Mouse (Mus musculus): Measurements from ENCODE around the gene Gli2. TPM values are rescaled to one million over a fixed set of nuclear protein-coding genes. Genes with fewer than 3 reads are reported as not detected.

Gli2 gene
- polyA plus RNA-seq, 1 experiment from 2014 or later = 4.1 TPM

GRCm38 (mm10) chr1:119055801-119056200 lies 2.4 kb upstream of the Gli2 start:
- no peak for ATAC-seq (replicated peaks; ENCODE audit: insufficient number of reproducible peaks, low FRiP score, low TSS enrichment)
- 74% methylated on average over 4 of the region's 4 CpGs for WGBS (ENCODE audit: insufficient replicate concordance)
- Histone ChIP-seq H3K9me3 (replicated peaks; ENCODE audit: control insufficient read depth, low read length) (no peaks in the 10 kb centered on the region), H3K27ac (ENCODE audit: low read depth, low read length) (no peak overlapping the region), H3K4me2 (no peak overlapping the region), H3K27me3 (ENCODE audit: control insufficient read depth, insufficient read depth, low read length) (peaks cover 15% of the 10 kb centered on the region), H3K4me3 (ENCODE audit: low read depth, low read length) (no peak overlapping the region), H3K4me1 (ENCODE audit: control insufficient read depth, insufficient read depth, low read length) (peaks cover 12% of the 10 kb centered on the region; the same call in 1 of the 2 replicates), H3K36me3 (ENCODE audit: control insufficient read depth, insufficient read depth, low read length) (no peaks in the 10 kb centered on the region), H3K9ac (ENCODE audit: low read depth, low read length) (no peak overlapping the region)

DNA sequence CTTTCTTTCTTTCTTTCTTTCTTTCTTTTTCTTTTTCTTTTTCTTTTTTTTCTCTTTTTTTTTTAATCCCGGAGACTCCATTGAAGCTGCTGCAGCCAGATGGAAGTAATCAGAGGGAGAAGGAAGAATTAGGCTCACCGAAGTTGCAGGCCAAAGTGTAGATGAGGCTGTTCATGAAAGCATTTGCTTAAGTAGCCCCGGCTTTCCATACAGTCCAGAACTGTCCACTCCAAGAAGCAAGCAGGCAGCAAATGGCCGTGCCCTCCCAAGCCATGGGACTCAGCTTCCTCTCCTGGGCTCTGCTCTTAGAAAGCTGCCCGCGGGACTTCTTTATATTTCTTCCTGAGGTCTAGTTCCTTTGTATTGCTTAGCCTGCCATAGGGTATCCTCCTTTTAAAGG lies 1.0 kb upstream of the Gli2 start:
- 37% methylated on average over 6 of the region's 6 CpGs for WGBS (ENCODE audit: insufficient replicate concordance)
- H3K4me1 ChIP-seq (ENCODE audit: control insufficient read depth, insufficient read depth, low read length) = peaks cover 15% of the 10 kb centered on the region
- no peak overlapping the region for H3K27ac ChIP-seq (ENCODE audit: low read depth, low read length)
- peaks cover 24% of the 10 kb centered on the region for H3K27me3 ChIP-seq (ENCODE audit: control insufficient read depth, insufficient read depth, low read length)
- no peaks in the 10 kb centered on the region for H3K36me3 ChIP-seq (ENCODE audit: control insufficient read depth, insufficient read depth, low read length)
- H3K4me3 ChIP-seq (ENCODE audit: low read depth, low read length) = peak overlapping the region; percentile 55; the same call in 1 of the 2 replicates
- H3K9ac ChIP-seq (ENCODE audit: low read depth, low read length) = no peak overlapping the region
- peak overlapping the region; percentile 92 for H3K4me2 ChIP-seq
- H3K9me3 ChIP-seq (replicated peaks; ENCODE audit: control insufficient read depth, low read length) = no peaks in the 10 kb centered on the region
- no peak for ATAC-seq (replicated peaks; ENCODE audit: insufficient number of reproducible peaks, low FRiP score, low TSS enrichment)

DNA sequence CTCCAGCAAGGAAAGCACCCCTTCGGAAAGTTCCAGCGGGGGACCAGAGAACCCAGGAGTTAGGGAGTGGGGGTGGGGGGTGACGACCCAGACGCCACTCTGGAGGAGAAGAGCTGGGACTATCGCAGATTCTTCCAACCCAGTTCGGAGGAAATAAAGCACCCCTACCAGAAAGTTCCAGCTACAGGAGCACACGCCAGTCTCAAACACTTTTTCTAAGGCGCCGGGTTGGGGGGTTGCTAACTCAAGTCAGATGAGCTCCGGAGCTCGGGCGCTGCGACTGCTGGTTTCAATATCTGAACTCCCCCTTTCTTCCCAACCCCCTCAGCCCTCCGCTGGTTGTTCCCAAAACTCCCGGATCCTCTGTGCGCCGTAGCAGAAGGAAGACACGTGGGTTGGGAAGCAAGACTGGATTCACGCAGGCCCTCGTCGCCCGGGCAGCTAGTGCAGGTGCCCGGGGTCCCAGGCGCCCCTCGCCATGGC lies 494 bp upstream of the Gli2 start:
- H3K4me3 ChIP-seq (ENCODE audit: low read depth, low read length) = peak overlapping the region; percentile 55
- peak overlapping the region; percentile 47 for H3K9ac ChIP-seq (ENCODE audit: low read depth, low read length)
- no peaks in the 10 kb centered on the region for H3K36me3 ChIP-seq (ENCODE audit: control insufficient read depth, insufficient read depth, low read length)
- peaks cover 15% of the 10 kb centered on the region for H3K4me1 ChIP-seq (ENCODE audit: control insufficient read depth, insufficient read depth, low read length)
- ATAC-seq (replicated peaks; ENCODE audit: insufficient number of reproducible peaks, low FRiP score, low TSS enrichment) = peak; percentile 19; the same call in 1 of the 2 replicates
- H3K9me3 ChIP-seq (replicated peaks; ENCODE audit: control insufficient read depth, low read length) = no peaks in the 10 kb centered on the region
- peaks cover 24% of the 10 kb centered on the region for H3K27me3 ChIP-seq (ENCODE audit: control insufficient read depth, insufficient read depth, low read length)
- peak overlapping the region; percentile 92 for H3K4me2 ChIP-seq
- H3K27ac ChIP-seq (ENCODE audit: low read depth, low read length) = no peak overlapping the region
- WGBS (ENCODE audit: insufficient replicate concordance) = 0% methylated on average over 25 of the region's 25 CpGs

DNA sequence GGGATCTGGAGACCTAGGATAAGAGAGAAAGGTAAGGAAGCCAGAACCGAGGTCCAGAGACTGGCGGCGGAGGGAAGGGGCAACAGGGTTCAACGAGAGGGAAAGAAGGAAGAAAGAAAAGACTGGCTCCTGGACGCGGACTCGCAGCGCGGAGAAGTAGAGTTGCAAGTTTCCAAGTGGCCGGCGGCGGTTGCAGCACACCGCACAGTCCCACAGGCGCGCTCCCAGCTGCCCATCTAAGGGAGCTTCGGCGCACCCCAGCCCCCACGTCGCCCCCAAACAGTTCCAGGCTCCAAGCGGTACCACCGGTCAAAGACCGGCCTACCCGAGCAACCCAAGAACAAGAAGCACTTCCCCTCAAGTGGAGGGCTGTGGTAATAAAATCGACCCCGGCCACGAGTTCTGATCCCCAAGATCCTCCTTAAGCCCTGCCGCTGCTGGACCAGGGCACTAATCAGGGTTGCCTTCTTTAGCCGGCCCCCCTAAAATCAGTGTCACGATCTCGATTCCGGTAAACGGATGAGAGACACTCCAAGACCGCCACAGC lies 715 bp downstream of the Gli2 start:
- no peak for ATAC-seq (replicated peaks; ENCODE audit: insufficient number of reproducible peaks, low FRiP score, low TSS enrichment)
- Histone ChIP-seq H3K9ac (ENCODE audit: low read depth, low read length) (peak overlapping the region; percentile 47), H3K27me3 (ENCODE audit: control insufficient read depth, insufficient read depth, low read length) (peaks cover 26% of the 10 kb centered on the region), H3K4me2 (peak overlapping the region; percentile 92), H3K4me3 (ENCODE audit: low read depth, low read length) (peak overlapping the region; percentile 55), H3K36me3 (ENCODE audit: control insufficient read depth, insufficient read depth, low read length) (no peaks in the 10 kb centered on the region), H3K27ac (ENCODE audit: low read depth, low read length) (peak overlapping the region; percentile 60; the same call in 1 of the 2 replicates), H3K4me1 (ENCODE audit: control insufficient read depth, insufficient read depth, low read length) (peaks cover 15% of the 10 kb centered on the region), H3K9me3 (replicated peaks; ENCODE audit: control insufficient read depth, low read length) (no peaks in the 10 kb centered on the region)
- WGBS (ENCODE audit: insufficient replicate concordance) = under 1% methylated on average over 33 of the region's 33 CpGs

- Histone ChIP-seq H3K9me3 (replicated peaks; ENCODE audit: control insufficient read depth, low read length) (no peaks in the 10 kb centered on the region), H3K4me2 (peak overlapping the region; percentile 92), H3K4me3 (ENCODE audit: low read depth, low read length) (peak overlapping the region; percentile 55), H3K36me3 (ENCODE audit: control insufficient read depth, insufficient read depth, low read length) (no peaks in the 10 kb centered on the region), H3K9ac (ENCODE audit: low read depth, low read length) (peak overlapping the region; percentile 47), H3K4me1 (ENCODE audit: control insufficient read depth, insufficient read depth, low read length) (peaks cover 15% of the 10 kb centered on the region), H3K27me3 (ENCODE audit: control insufficient read depth, insufficient read depth, low read length) (peaks cover 26% of the 10 kb centered on the region), H3K27ac (ENCODE audit: low read depth, low read length) (peak overlapping the region; percentile 60; the same call in 1 of the 2 replicates)
- ATAC-seq (replicated peaks; ENCODE audit: insufficient number of reproducible peaks, low FRiP score, low TSS enrichment) = no peak
- WGBS (ENCODE audit: insufficient replicate concordance) = under 1% methylated on average over 21 of the region's 21 CpGs
These were observed 1.4 kb downstream of the Gli2 start for GRCm38 (mm10) chr1:119051938-119052551.

DNA sequence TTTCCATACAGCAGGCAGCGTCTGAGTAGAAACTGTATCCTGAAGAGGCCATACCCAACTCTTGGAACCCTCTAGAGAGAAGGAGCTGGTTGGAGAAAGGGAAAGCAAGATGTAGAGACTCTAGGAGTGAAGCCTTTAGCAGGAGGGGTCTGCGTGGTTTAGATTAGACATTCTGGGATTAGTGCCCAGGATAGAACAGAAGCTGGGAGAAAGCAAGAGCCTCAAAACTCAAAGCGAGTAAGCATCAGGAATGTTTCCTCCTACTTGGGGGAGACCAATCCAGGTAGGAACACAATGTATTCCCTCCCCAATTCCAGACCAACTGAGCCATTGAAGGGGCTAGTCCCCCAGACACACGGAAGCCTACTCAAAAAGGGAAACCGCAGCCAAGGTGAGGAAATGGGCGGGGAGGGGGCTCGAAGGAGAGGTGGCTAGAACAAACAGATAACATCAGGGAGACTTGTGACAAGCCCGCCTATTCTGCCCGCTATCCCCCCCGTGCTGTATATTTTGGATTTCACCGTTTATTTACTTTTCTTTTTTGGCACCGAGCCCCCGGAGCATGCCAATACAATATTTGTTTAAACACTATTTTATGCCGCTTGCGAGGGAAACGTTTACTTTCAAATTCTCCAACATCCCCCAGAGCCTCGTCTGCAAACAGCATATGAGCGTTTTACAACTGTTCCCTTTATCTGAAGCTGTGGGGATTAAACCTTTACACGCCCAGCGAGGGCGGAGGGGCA lies 2.1 kb downstream of the Gli2 start:
- H3K4me1 ChIP-seq (ENCODE audit: control insufficient read depth, insufficient read depth, low read length) = peaks cover 15% of the 10 kb centered on the region
- H3K9ac ChIP-seq (ENCODE audit: low read depth, low read length) = peak overlapping the region; percentile 47; the same call in 1 of the 2 replicates
- no peaks in the 10 kb centered on the region for H3K36me3 ChIP-seq (ENCODE audit: control insufficient read depth, insufficient read depth, low read length)
- whole genome bisulfite sequencing (ENCODE audit: insufficient replicate concordance) = 7% methylated on average over 21 of the region's 21 CpGs
- no peak for ATAC-seq (replicated peaks; ENCODE audit: insufficient number of reproducible peaks, low FRiP score, low TSS enrichment)
- H3K4me2 ChIP-seq = peak overlapping the region; percentile 92
- H3K4me3 ChIP-seq (ENCODE audit: low read depth, low read length) = peak overlapping the region; percentile 55
- H3K27me3 ChIP-seq (ENCODE audit: control insufficient read depth, insufficient read depth, low read length) = peaks cover 26% of the 10 kb centered on the region
- H3K9me3 ChIP-seq (replicated peaks; ENCODE audit: control insufficient read depth, low read length) = no peaks in the 10 kb centered on the region
- H3K27ac ChIP-seq (ENCODE audit: low read depth, low read length) = no peak overlapping the region

DNA sequence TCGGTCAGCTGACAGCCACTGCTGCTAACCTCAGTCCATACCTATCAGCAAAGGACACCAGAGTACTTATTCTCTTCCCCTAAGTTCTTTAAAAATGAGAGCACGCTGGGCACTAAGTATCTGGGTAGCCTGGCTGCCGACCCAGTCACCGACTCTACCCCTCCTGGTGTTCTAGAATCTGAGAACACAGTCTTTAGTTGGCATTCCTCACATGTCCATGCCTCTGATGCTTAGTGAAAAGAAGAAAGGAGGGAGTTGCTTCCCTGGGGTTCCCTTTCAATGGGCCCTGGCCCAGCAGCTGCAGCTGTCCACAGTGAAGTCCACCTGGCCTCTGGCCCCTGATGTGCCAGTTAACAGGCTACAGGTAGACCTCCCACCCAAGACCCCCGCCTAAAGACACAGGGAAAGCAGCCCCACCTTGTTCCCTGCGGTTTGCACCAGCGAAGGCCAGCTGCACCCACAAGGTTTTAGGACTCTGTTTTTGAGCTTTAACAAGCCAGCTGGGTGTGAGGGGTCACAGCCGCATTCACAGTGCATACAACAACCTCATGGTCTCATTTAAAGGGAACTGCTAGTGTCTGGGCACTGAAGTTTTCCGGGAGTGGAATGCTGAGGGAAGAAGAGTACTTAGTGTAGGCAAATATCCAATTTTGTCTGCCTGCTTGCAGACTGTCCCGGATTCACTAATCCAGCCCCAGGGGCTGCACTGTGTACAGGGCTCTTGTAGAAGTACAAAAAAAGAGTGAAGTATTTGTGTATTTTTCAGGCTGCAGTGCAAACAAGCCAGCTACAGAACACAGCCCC lies 3.4 kb downstream of the Gli2 start:
- no peak overlapping the region for H3K4me3 ChIP-seq (ENCODE audit: low read depth, low read length)
- H3K9me3 ChIP-seq (replicated peaks; ENCODE audit: control insufficient read depth, low read length) = no peaks in the 10 kb centered on the region
- 31% methylated on average over 10 of the region's 10 CpGs for WGBS (ENCODE audit: insufficient replicate concordance)
- no peak overlapping the region for H3K27ac ChIP-seq (ENCODE audit: low read depth, low read length)
- H3K4me1 ChIP-seq (ENCODE audit: control insufficient read depth, insufficient read depth, low read length) = peaks cover 15% of the 10 kb centered on the region
- H3K27me3 ChIP-seq (ENCODE audit: control insufficient read depth, insufficient read depth, low read length) = peaks cover 31% of the 10 kb centered on the region
- no peak for ATAC-seq (replicated peaks; ENCODE audit: insufficient number of reproducible peaks, low FRiP score, low TSS enrichment)
- H3K9ac ChIP-seq (ENCODE audit: low read depth, low read length) = no peak overlapping the region
- no peaks in the 10 kb centered on the region for H3K36me3 ChIP-seq (ENCODE audit: control insufficient read depth, insufficient read depth, low read length)
- no peak overlapping the region for H3K4me2 ChIP-seq

- Histone ChIP-seq H3K27ac (ENCODE audit: low read depth, low read length) (no peak overlapping the region), H3K4me2 (no peak overlapping the region), H3K9me3 (replicated peaks; ENCODE audit: control insufficient read depth, low read length) (no peaks in the 10 kb centered on the region), H3K36me3 (ENCODE audit: control insufficient read depth, insufficient read depth, low read length) (no peaks in the 10 kb centered on the region), H3K4me3 (ENCODE audit: low read depth, low read length) (no peak overlapping the region), H3K27me3 (ENCODE audit: control insufficient read depth, insufficient read depth, low read length) (peaks cover 29% of the 10 kb centered on the region), H3K4me1 (ENCODE audit: control insufficient read depth, insufficient read depth, low read length) (peaks cover 15% of the 10 kb centered on the region), H3K9ac (ENCODE audit: low read depth, low read length) (0 out of 2 replicates have a peak overlapping the region, but pooled peaks have one; percentile 4)
- no peak for ATAC-seq (replicated peaks; ENCODE audit: insufficient number of reproducible peaks, low FRiP score, low TSS enrichment)
- 11% methylated on average over 11 of the region's 11 CpGs for WGBS (ENCODE audit: insufficient replicate concordance)
These were observed 4.4 kb downstream of the Gli2 start for GRCm38 (mm10) chr1:119048988-119049387.
